Mouse (Mus musculus) embryonic facial prominence, embryonic 11.5 days (tissue): ENCODE measurements around the gene Cacna2d3. TPM values are rescaled to one million over a fixed set of nuclear protein-coding genes. Genes with fewer than 3 reads are reported as not detected.
A peak's percentile ranks its signal among the peaks of the same experiment; 100 is the strongest.

Experiments
- ATAC-seq: fragments of 200-750 bp; cut with Nextera tagmentation; replicated peaks from 2 replicates; pipeline ENCODE4 v1.8.0; 2017; ENCODE audit warnings: low read depth; ENCODE audit not compliant: insufficient number of reproducible peaks, low FRiP score, low TSS enrichment
- DNase-seq: peaks from one replicate; pipeline ENCODE4 v3.0.0-alpha.2; 2015; ENCODE audit warnings: low spot score
- H3K27ac ChIP-seq: fragments of 300-500 bp; sonication (generic); replicated peaks from 2 replicates; pipeline ENCODE4 v1.5.1; 2014; ENCODE audit warnings: mild to moderate bottlenecking, low read depth, low read length, control low read depth
- H3K27me3 ChIP-seq: fragments of 300-500 bp; sonication (generic); 2 replicates; pipeline ENCODE4 v1.6.1; 2014; ENCODE audit warnings: mild to moderate bottlenecking, low read length, moderate library complexity, mixed read lengths; ENCODE audit not compliant: control insufficient read depth, insufficient read depth
- H3K36me3 ChIP-seq: fragments of 300-500 bp; sonication (generic); replicated peaks from 2 replicates; pipeline ENCODE4 v1.6.1; 2014; ENCODE audit warnings: low read depth, mild to moderate bottlenecking, low read length, moderate library complexity, mixed read lengths; ENCODE audit not compliant: control insufficient read depth, insufficient read depth
- H3K4me1 ChIP-seq: fragments of 300-500 bp; sonication (generic); 2 replicates; pipeline ENCODE4 v1.6.1; 2014; ENCODE audit warnings: low read length, mixed read lengths; ENCODE audit not compliant: control insufficient read depth, insufficient read depth
- H3K4me2 ChIP-seq: fragments of 300-500 bp; sonication (generic); 2 replicates; pipeline ENCODE4 v1.6.1; 2014; ENCODE audit warnings: low read depth, mild to moderate bottlenecking, control low read depth, low read length, moderate library complexity
- H3K4me3 ChIP-seq: fragments of 300-500 bp; sonication (generic); 2 replicates; pipeline ENCODE4 v1.5.1; 2014; ENCODE audit warnings: low read depth, low read length, control low read depth
- H3K9ac ChIP-seq: fragments of 300-500 bp; sonication (generic); replicated peaks from 2 replicates; pipeline ENCODE4 v1.6.1; 2014; ENCODE audit warnings: mild to moderate bottlenecking, control low read depth, low read length
- H3K9me3 ChIP-seq: fragments of 300-500 bp; sonication (generic); replicated peaks from 2 replicates; pipeline ENCODE4 v1.6.1; 2016; ENCODE audit warnings: mild to moderate bottlenecking, low read length, inconsistent platforms, mixed read lengths; ENCODE audit not compliant: control insufficient read depth
- WGBS: fragments of 180-500 bp; shearing (Covaris S2); extraction: QIAGEN DNeasy Blood & Tissue Kit; methylation state at CpG from one replicate; pipeline ENCODE4 v1.1.7; 2014; 5-methylcytosine and 5-hydroxymethylcytosine counted together
- polyA plus RNA-seq: library from polyadenylated mRNA; unstranded; fragments of >200 nt; fragmentation: Nextera tagmentation; extraction: Ambion mirVana; gene quantifications from 2 replicates; pipeline ENCODE4 v1.2.1, GENCODE M21; 2014

Cacna2d3 gene
- polyA plus RNA-seq, 1 experiment from 2014 or later: 4.0 TPM

- ATAC-seq: no peak
- no peak for DNase-seq
Observed at GRCm38 (mm10) chr14:29528696-29529095, 193.0 kb downstream of the Cacna2d3 start.

DNA sequence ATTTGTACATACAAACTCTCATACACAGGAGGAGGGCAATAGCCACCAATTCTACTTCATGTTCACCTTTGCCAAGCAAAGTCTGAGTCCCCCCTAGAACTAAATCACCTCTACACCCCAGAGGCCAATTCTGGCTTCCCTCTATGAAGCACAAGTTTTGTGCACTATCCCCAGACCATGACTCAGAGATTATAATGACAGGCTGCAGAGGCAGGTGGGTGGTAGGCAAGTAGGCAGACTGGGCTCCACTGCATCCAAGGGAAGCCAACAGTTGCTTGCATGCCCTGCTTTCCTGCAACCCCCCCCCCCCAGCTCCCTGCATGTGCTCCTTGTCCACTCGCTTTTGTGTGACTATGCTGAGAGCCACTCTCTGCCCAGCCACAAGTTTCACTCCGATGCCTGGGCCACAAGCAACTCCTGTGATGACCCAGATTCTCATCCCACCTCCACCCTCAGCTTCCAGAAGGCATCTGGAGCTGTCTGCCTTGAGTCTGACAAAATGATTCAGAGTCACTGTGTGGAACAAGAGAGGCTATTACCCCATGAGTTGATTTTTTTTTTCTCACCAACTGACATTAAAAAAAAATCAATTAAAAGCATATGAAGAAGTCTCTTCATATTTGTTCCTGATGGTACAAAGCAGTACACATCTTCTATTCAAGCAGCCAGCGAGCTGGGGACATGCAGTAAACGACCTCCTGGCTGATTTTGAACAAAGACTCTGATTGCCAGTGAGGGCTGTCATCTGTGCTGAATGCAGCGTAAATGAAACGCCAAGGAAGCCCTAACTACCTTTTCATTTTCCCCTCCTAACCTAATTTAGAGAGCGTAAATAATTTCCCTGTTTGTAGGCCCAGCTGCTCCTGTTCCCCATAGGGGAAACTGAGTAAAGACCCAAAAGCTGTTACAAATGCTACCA is 201.7 kb downstream of the Cacna2d3 start:
- Histone ChIP-seq H3K4me2 (no peak overlapping the region), H3K27ac (no peak overlapping the region), H3K36me3 (no peaks in the 10 kb centered on the region), H3K27me3 (no peaks in the 10 kb centered on the region), H3K4me3 (no peak overlapping the region), H3K9me3 (no peaks in the 10 kb centered on the region), H3K4me1 (no peaks in the 10 kb centered on the region), H3K9ac (no peak overlapping the region)
- no peak for DNase-seq
- no peak for ATAC-seq
- 55% methylated on average over 7 of the region's 7 CpGs for WGBS

More at GRCm38 (mm10) chr14:29528696-29529095, 193.0 kb downstream of the Cacna2d3 start:
- Histone ChIP-seq H3K27me3 (no peaks in the 10 kb centered on the region), H3K4me1 (no peaks in the 10 kb centered on the region), H3K4me2 (no peak overlapping the region), H3K27ac (no peak overlapping the region), H3K4me3 (no peak overlapping the region), H3K36me3 (no peaks in the 10 kb centered on the region), H3K9me3 (no peaks in the 10 kb centered on the region), H3K9ac (no peak overlapping the region)
- 77% methylated on average over 10 of the region's 10 CpGs for WGBS

GRCm38 (mm10) chr14:29502667-29503066 is 219.0 kb downstream of the Cacna2d3 start:
- Histone ChIP-seq H3K36me3 (no peaks in the 10 kb centered on the region), H3K9me3 (no peaks in the 10 kb centered on the region), H3K27me3 (no peaks in the 10 kb centered on the region), H3K4me2 (no peak overlapping the region), H3K9ac (no peak overlapping the region), H3K4me3 (no peak overlapping the region), H3K27ac (no peak overlapping the region), H3K4me1 (no peaks in the 10 kb centered on the region)
- 69% methylated on average over 5 of the region's 5 CpGs for WGBS
- ATAC-seq (no peak), DNase-seq (no peak)

DNA sequence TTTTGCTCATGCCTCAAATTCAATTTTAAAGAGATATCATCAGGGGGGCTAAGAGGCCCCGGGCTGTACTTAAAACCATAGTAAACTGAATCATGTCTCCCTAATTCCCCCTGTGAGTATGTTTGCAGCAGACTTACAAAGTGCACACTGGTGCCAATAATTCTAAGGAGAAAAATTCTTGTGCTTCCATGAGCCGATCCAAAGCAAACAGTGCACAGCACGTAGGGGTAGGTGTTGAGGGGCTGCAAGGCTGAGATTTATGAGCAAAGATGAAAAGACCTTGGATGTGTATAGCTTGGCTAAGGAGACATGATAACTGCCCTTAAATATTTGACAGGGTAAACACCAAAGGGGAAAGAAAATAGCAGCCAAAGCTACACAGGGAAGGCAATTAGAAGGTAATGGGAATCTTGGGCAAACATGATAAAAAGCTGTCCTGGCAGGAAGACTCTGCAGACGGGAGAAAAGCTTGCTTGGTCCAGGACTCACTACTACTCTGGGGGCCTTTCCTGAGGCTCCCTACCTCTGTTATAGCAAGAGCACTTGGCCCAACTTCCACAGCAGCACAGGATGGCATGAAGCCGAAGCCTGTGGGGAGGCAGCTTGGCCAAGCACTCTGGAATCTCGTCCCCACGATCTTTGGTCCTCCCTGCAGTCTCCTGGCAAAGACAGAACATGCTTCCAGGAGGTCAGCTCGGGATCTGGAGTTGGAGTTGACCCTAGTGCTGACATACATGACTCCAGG is 222.9 kb downstream of the Cacna2d3 start:
- Histone ChIP-seq H3K4me2 (no peak overlapping the region), H3K9ac (no peak overlapping the region), H3K36me3 (no peaks in the 10 kb centered on the region), H3K27me3 (no peaks in the 10 kb centered on the region), H3K4me1 (no peaks in the 10 kb centered on the region), H3K4me3 (no peak overlapping the region), H3K9me3 (no peaks in the 10 kb centered on the region), H3K27ac (no peak overlapping the region)
- ATAC-seq (no peak), DNase-seq (no peak)
- 73% methylated on average over 8 of the region's 8 CpGs for WGBS

DNA sequence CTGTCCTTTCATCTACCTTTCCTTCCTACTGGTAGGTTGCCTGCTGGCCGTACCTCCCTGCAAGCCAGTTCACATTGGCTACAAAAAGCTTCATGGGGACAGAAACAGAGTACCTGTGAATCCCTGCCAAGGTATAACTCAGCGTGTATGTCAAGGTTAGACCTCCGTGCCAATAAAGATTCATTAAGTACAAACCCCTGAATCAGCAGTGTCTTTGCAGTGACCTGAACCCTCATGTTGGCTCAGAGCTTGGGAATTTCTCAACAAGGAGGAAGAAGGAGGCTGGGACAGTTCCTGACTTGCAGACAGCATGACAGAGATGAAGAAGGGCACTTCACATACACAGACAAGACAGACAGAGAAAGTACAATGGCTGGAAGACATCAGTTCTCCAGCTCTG is 225.1 kb downstream of the Cacna2d3 start:
- no peak overlapping the region for H3K4me3 ChIP-seq
- H3K27ac ChIP-seq: no peak overlapping the region
- DNase-seq (no peak), ATAC-seq (no peak)
- H3K36me3 ChIP-seq: no peaks in the 10 kb centered on the region
- no peak overlapping the region for H3K4me2 ChIP-seq
- H3K9ac ChIP-seq: no peak overlapping the region
- H3K27me3 ChIP-seq: no peaks in the 10 kb centered on the region
- no peaks in the 10 kb centered on the region for H3K9me3 ChIP-seq
- 88% methylated on average over 3 of the region's 3 CpGs for WGBS
- no peaks in the 10 kb centered on the region for H3K4me1 ChIP-seq

GRCm38 (mm10) chr14:29491786-29492185 is 229.9 kb downstream of the Cacna2d3 start:
- H3K9me3 ChIP-seq: no peaks in the 10 kb centered on the region
- 70% methylated on average over 1 of the region's 1 CpGs for WGBS
- DNase-seq: peak; percentile 10
- H3K4me3 ChIP-seq: no peak overlapping the region
- H3K27me3 ChIP-seq: no peaks in the 10 kb centered on the region
- H3K36me3 ChIP-seq: no peaks in the 10 kb centered on the region
- no peak overlapping the region for H3K27ac ChIP-seq
- no peaks in the 10 kb centered on the region for H3K4me1 ChIP-seq
- ATAC-seq: no peak
- no peak overlapping the region for H3K4me2 ChIP-seq
- no peak overlapping the region for H3K9ac ChIP-seq

DNA sequence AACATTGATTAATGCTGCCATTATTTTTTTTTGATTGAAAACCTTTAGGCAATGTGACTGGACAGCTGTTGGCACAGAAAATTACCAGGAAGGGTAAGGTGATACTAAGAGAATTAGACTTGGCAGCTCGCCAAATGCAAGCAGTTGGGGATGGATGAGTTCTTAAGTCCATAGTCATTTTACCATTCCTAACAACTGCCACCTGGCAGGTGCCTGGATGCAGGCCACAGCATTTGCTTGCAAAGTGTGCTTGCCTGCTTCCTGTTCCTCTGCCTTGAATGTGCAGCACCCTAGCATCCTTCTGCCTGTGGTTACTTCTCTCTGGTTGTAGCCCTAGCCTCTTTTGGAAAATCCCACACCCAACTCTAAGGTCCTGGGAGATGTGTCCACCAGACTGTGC is 236.2 kb downstream of the Cacna2d3 start:
- H3K36me3 ChIP-seq: no peaks in the 10 kb centered on the region
- peak; percentile 13 for DNase-seq
- no peaks in the 10 kb centered on the region for H3K4me1 ChIP-seq

More for the DNA sequence above, 236.2 kb downstream of the Cacna2d3 start:
- 57% methylated on average over 1 of the region's 1 CpGs for WGBS
- no peaks in the 10 kb centered on the region for H3K27me3 ChIP-seq
- H3K9me3 ChIP-seq: no peaks in the 10 kb centered on the region
- H3K4me3 ChIP-seq: no peak overlapping the region
- H3K4me2 ChIP-seq: no peak overlapping the region
- H3K27ac ChIP-seq: no peak overlapping the region
- no peak for ATAC-seq
- no peak overlapping the region for H3K9ac ChIP-seq
